Mouse (Mus musculus) CH12.LX (cell line): ENCODE data around the gene F7. TPM values are rescaled to one million over a fixed set of nuclear protein-coding genes. Genes with fewer than 3 reads are reported as not detected.

Experiments
- DNase-seq: peaks from one replicate; pipeline ENCODE4 v3.0.0-alpha.2; 2013; ENCODE audit errors: extremely low read depth
- H3K27ac ChIP-seq: 2 replicates; pipeline ENCODE4 v1.5.1; 2012; ENCODE audit warnings: low read depth, mild to moderate bottlenecking, control low read depth, moderate library complexity; ENCODE audit not compliant: insufficient read depth
- H3K27me3 ChIP-seq: replicated peaks from 2 replicates; pipeline ENCODE3; 2012; ENCODE audit warnings: inconsistent platforms
- H3K36me3 ChIP-seq, 2 experiments: replicated peaks in 1 of 2; 2 replicates each; pipeline versions ENCODE3 to v1.6.1; 2012; ENCODE audit warnings: inconsistent platforms in 1 of 2, low read length in 1 of 2, mild to moderate bottlenecking in 1 of 2, mixed read lengths in 1 of 2, moderate library complexity in 1 of 2; ENCODE audit not compliant: control insufficient read depth in 1 of 2, insufficient read depth in 1 of 2
- H3K4me1 ChIP-seq, 2 experiments: 2 replicates each; pipeline ENCODE4 v1.6.1; 2012; ENCODE audit warnings: inconsistent platforms in 1 of 2, moderate library complexity in 1 of 2; ENCODE audit not compliant: insufficient read depth in 2 of 2, control insufficient read depth in 1 of 2
- H3K4me2 ChIP-seq: 2 replicates; pipeline ENCODE4 v1.6.1; 2012; ENCODE audit warnings: low read depth, mild to moderate bottlenecking, control low read depth; ENCODE audit not compliant: poor library complexity, insufficient read depth, severe bottlenecking
- H3K4me3 ChIP-seq, 3 experiments: fragments of 150-350 bp in 1 of 3; sonication (generic) in 1 of 3; replicated peaks in 1 of 3; 2 replicates each; pipeline versions ENCODE3 to v1.5.1; 2011 to 2012; ENCODE audit warnings: low read depth in 2 of 3, low read length in 2 of 3, mild to moderate bottlenecking in 2 of 3, moderate library complexity in 2 of 3, control low read depth in 1 of 3, improper control_type of control experiment in 1 of 3, inconsistent platforms in 1 of 3, mixed read lengths in 1 of 3; ENCODE audit not compliant: poor library complexity in 1 of 3
- H3K79me2 ChIP-seq: replicated peaks from 2 replicates; pipeline ENCODE4 v1.6.1; 2012; ENCODE audit warnings: mild to moderate bottlenecking, moderate library complexity; ENCODE audit not compliant: control insufficient read depth, poor library complexity, insufficient read depth, severe bottlenecking; ENCODE audit errors: extremely low read depth
- H3K9ac ChIP-seq: 2 replicates; pipeline ENCODE4 v1.6.1; 2012; ENCODE audit warnings: low read depth, mild to moderate bottlenecking, control low read depth, moderate library complexity; ENCODE audit not compliant: insufficient read depth
- H3K9me3 ChIP-seq: replicated peaks from 2 replicates; pipeline ENCODE3; 2012; ENCODE audit warnings: low read length, inconsistent platforms, mixed read lengths
- BHLHE40 ChIP-seq: IDR thresholded peaks from 2 replicates; pipeline ENCODE4 v1.6.1; 2011; ENCODE audit warnings: mild to moderate bottlenecking, low read depth, low read length, improper control_type of control experiment
- CHD1 ChIP-seq: IDR thresholded peaks from 2 replicates; pipeline ENCODE4 v1.6.1; 2012; ENCODE audit warnings: low read depth, low read length, improper control_type of control experiment, inconsistent platforms
- CHD2 ChIP-seq: IDR thresholded peaks from 2 replicates; pipeline ENCODE4 v1.6.1; 2011; ENCODE audit warnings: low read length, improper control_type of control experiment
- EP300 ChIP-seq: IDR thresholded peaks from 2 replicates; pipeline ENCODE4 v1.6.1; 2011; ENCODE audit warnings: low read length, improper control_type of control experiment
- GABPA ChIP-seq: IDR thresholded peaks from 2 replicates; pipeline ENCODE4 v1.6.1; 2012; ENCODE audit warnings: low read depth, low read length, improper control_type of control experiment, inconsistent platforms; ENCODE audit not compliant: insufficient replicate concordance
- IRF4 ChIP-seq: IDR thresholded peaks from 2 replicates; pipeline ENCODE4 v1.6.1; 2014; ENCODE audit warnings: low read depth, mild to moderate bottlenecking, inconsistent platforms, low read length, improper control_type of control experiment
- JUND ChIP-seq: conservative IDR thresholded peaks from 2 replicates; pipeline ENCODE4 v1.6.1; 2011; ENCODE audit warnings: low read depth, low read length, improper control_type of control experiment
- KAT2A ChIP-seq: IDR thresholded peaks from 2 replicates; pipeline ENCODE4 v1.6.1; 2012; ENCODE audit warnings: low read length, improper control_type of control experiment, inconsistent platforms; ENCODE audit not compliant: insufficient replicate concordance
- MEF2A ChIP-seq: IDR thresholded peaks from 2 replicates; pipeline ENCODE4 v1.6.1; 2014; ENCODE audit warnings: low read depth, mild to moderate bottlenecking, inconsistent platforms, low read length, improper control_type of control experiment, borderline replicate concordance
- MXI1 ChIP-seq: IDR thresholded peaks from 2 replicates; pipeline ENCODE4 v1.6.1; 2011; ENCODE audit warnings: mild to moderate bottlenecking, low read depth, low read length, improper control_type of control experiment
- NELFE ChIP-seq: IDR thresholded peaks from 2 replicates; pipeline ENCODE4 v1.6.1; 2011; ENCODE audit warnings: low read depth, low read length, improper control_type of control experiment
- NRF1 ChIP-seq: IDR thresholded peaks from 2 replicates; pipeline ENCODE4 v1.6.1; 2014; ENCODE audit warnings: low read depth, mild to moderate bottlenecking, inconsistent platforms, low read length, improper control_type of control experiment, moderate library complexity
- POLR2A ChIP-seq: IDR thresholded peaks from 2 replicates; pipeline ENCODE4 v1.6.1; 2011; ENCODE audit warnings: low read depth, mild to moderate bottlenecking, improper control_type of control experiment, low read length
- POLR2AphosphoS2 ChIP-seq: IDR thresholded peaks from 2 replicates; pipeline ENCODE4 v1.6.1; 2011; ENCODE audit warnings: low read depth, low read length, improper control_type of control experiment
- RAD21 ChIP-seq: IDR thresholded peaks from 2 replicates; pipeline ENCODE4 v1.6.1; 2011; ENCODE audit warnings: low read depth, mild to moderate bottlenecking, low read length, improper control_type of control experiment, moderate library complexity
- SIN3A ChIP-seq: IDR thresholded peaks from 2 replicates; pipeline ENCODE4 v1.6.1; 2012; ENCODE audit warnings: low read length, improper control_type of control experiment, inconsistent platforms
- SMC3 ChIP-seq: IDR thresholded peaks from 2 replicates; pipeline ENCODE4 v1.6.1; 2011; ENCODE audit warnings: low read depth, low read length, improper control_type of control experiment
- TBP ChIP-seq: conservative IDR thresholded peaks from 2 replicates; pipeline ENCODE4 v1.6.1; 2011; ENCODE audit warnings: low read depth, low read length, improper control_type of control experiment
- TCF12 ChIP-seq: IDR thresholded peaks from 2 replicates; pipeline ENCODE4 v1.6.1; 2014; ENCODE audit warnings: low read depth, mild to moderate bottlenecking, inconsistent platforms, low read length, improper control_type of control experiment
- ZNF384 ChIP-seq: IDR thresholded peaks from 2 replicates; pipeline ENCODE4 v1.6.1; 2012; ENCODE audit warnings: low read depth, low read length, improper control_type of control experiment, inconsistent platforms
- dilution Hi-C: fragments of 300-500 bp; cut with MboI; formaldehyde crosslinking; loops from 2 replicates; pipeline ENCODE4 v1.14.3; 2020; ENCODE audit warnings: low sequenced_read_pairs; ENCODE audit not compliant: extremely low pct_unique_long_range_greater_than_20kb, extremely low pct_ligation_motif_present
- in situ Hi-C: fragments of 300-500 bp; cut with MboI; formaldehyde crosslinking; loops from 3 replicates; pipeline ENCODE4 v1.14.3; 2019; ENCODE audit warnings: low sequenced_read_pairs, low pct_ligation_motif_present, low pct_unique_long_range_greater_than_20kb, mixed read lengths
- polyA plus RNA-seq: library from polyadenylated mRNA; unstranded; fragments of >175 nt; gene quantifications from 2 replicates; pipeline ENCODE4 v1.2.1, GENCODE M21; 2012; ENCODE audit warnings: low read depth; ENCODE audit not compliant: insufficient read length
- total RNA-seq, 2 experiments: library from RNA; depleted of rRNA; stranded (reverse); fragments of 300-350 nt in 1 of 2; fragments of >200 nt in 1 of 2; gene quantifications; 2 replicates each; pipeline ENCODE4 v1.2.3; 2012 to 2014

F7 gene
- total and polyA plus RNA-seq, 3 experiments, result not detected

GRCm38 (mm10) chr8:13057351-13057750, 31.5 kb downstream of the F7 start:
- DNase-seq, result no peak
- TF ChIP-seq EP300, result no peak
- TF ChIP-seq IRF4, result no peak
- no peak for TF ChIP-seq CHD2
- TF ChIP-seq BHLHE40, result no peak
- TF ChIP-seq MXI1, result no peak
- no peak for TF ChIP-seq KAT2A
- TF ChIP-seq NELFE, result no peak
- TF ChIP-seq RAD21, result no peak
- TF ChIP-seq POLR2A, result no peak
- no peak for TF ChIP-seq TCF12
- no peak for TF ChIP-seq NRF1
- TF ChIP-seq GABPA, result no peak
- no peak for TF ChIP-seq SMC3
- TF ChIP-seq CHD1, result no peak
- no peak for TF ChIP-seq SIN3A
- no peak for TF ChIP-seq MEF2A
- TF ChIP-seq TBP, result no peak
- TF ChIP-seq JUND, result no peak
- no peak for TF ChIP-seq ZNF384
- Histone ChIP-seq H3K27me3 (peaks cover 89% of the 10 kb centered on the region), H3K27ac (no peak overlapping the region), H3K36me3 (no peaks in the 10 kb centered on the region), H3K79me2 (no peaks in the 10 kb centered on the region), H3K4me3 (no peak overlapping the region), H3K9me3 (no peaks in the 10 kb centered on the region), H3K4me2 (no peak overlapping the region), H3K4me1 (no peaks in the 10 kb centered on the region), H3K9ac (no peak overlapping the region)
- dilution Hi-C loops, result no loop called here
- in situ Hi-C loops, result no loop called here

GRCm38 (mm10) chr8:13060441-13061150, 34.8 kb downstream of the F7 start, which contains the start of gene Proz:
Proz (plus strand) TSS chr8:13060914.
- Histone ChIP-seq H3K4me1 (no peaks in the 10 kb centered on the region), H3K79me2 (no peaks in the 10 kb centered on the region), H3K9ac (no peak within 1 kb of the TSS), H3K36me3 (no peaks in the 10 kb centered on the region), H3K4me2 (no peak within 1 kb of the TSS), H3K9me3 (no peaks in the 10 kb centered on the region), H3K27ac (no peak within 1 kb of the TSS), H3K27me3 (peaks cover 83% of the 10 kb centered on the region), H3K4me3 (no peak within 1 kb of the TSS)
- no peak for DNase-seq
- no peak for TF ChIP-seq POLR2AphosphoS2
- dilution Hi-C loops (no loop called here), in situ Hi-C loops (no loop called here)
